In genomic region chr17:25036183-25036582, GRCm38 (mm10) we compare ENCODE assay signal across 10 mouse cellular contexts. TPM values are rescaled to one million over a fixed set of nuclear protein-coding genes. Genes with fewer than 3 reads are reported as not detected.
DNase-seq lines count a peak whose midpoint lies in the region; TF ChIP-seq lines count a peak whose summit lies in the region.
"Had no signal": no experiment of that assay in that cellular context is flagged by ENCODE, and none has a peak within 500 bp of the region (broad histone marks: within the 10 kb centered on the region; RNA-seq: fewer than 3 reads in every experiment).

No protein-coding gene starts in this region.

- DNase-seq in cerebellum, postnatal 36 days = peak; percentile 8 to 28
- no peak for DNase-seq in cerebellum, adult 11 months
- no peak for DNase-seq in left cerebral cortex, adult 2 months (ENCODE audit: extremely low spot score in 1 of 2, low spot score in 2 of 2)
- no peak for DNase-seq in left cerebral cortex, adult 8-10 months (ENCODE audit: low spot score in 2 of 2)
- DNase-seq in kidney, postnatal 4 days = peak; percentile 33 to 42
- DNase-seq in frontal cortex, adult 2 months (ENCODE audit: extremely low spot score in 1 of 2, low spot score in 1 of 2) = no peak
- DNase-seq in urinary bladder, postnatal 36 days (ENCODE audit: low spot score in 2 of 2) = no peak

- no peak overlapping the region for H3K27ac ChIP-seq in left cerebral cortex, adult 2 months
- no peak overlapping the region for H3K27ac ChIP-seq in ES-Bruce4 (ENCODE audit: insufficient read depth, low read length)
- H3K27ac ChIP-seq: embryonic facial prominence, embryonic 12.5 days; macrophage had no signal

- no peak for TF ChIP-seq POLR2A in ES-Bruce4 (IDR thresholded peaks at IDR 0.05; ENCODE audit: insufficient read depth, low read length)

- H3K4me3 ChIP-seq in left cerebral cortex, adult 2 months = no peak overlapping the region
- H3K4me3 ChIP-seq in ES-Bruce4 (ENCODE audit: low read depth, low read length) = no peak overlapping the region
- H3K4me3 ChIP-seq: embryonic facial prominence, embryonic 12.5 days had no signal

- peaks cover 2% of the 10 kb centered on the region; the same call in 1 of the 2 replicates for H3K36me3 ChIP-seq in ES-Bruce4 (ENCODE audit: control insufficient read depth, insufficient read depth, low read length, poor library complexity, severe bottlenecking)

- no peaks in the 10 kb centered on the region for H3K4me1 ChIP-seq in ES-Bruce4 (ENCODE audit: control insufficient read depth, insufficient read depth, low read length)
- H3K4me1 ChIP-seq: embryonic facial prominence, embryonic 12.5 days had no signal

- no peak overlapping the region for H3K9ac ChIP-seq in ES-Bruce4 (ENCODE audit: low read depth, poor library complexity, severe bottlenecking)
- H3K9ac ChIP-seq: embryonic facial prominence, embryonic 12.5 days had no signal

- no peak for TF ChIP-seq EP300 in ES-Bruce4 (IDR thresholded peaks at IDR 0.05; ENCODE audit: insufficient read depth, low read depth, low read length)

- TF ChIP-seq CTCF in left cerebral cortex, adult 2 months (IDR thresholded peaks at IDR 0.05) = peak; percentile 49
- peak; percentile 56 for TF ChIP-seq CTCF in ES-Bruce4 (IDR thresholded peaks at IDR 0.05; ENCODE audit: low read depth, low read length)

- no peaks in the 10 kb centered on the region for H3K9me3 ChIP-seq in ES-Bruce4 (replicated peaks; ENCODE audit: control insufficient read depth, insufficient read depth, low read length, poor library complexity, severe bottlenecking)
- H3K9me3 ChIP-seq: embryonic facial prominence, embryonic 12.5 days had no signal

- no peaks in the 10 kb centered on the region for H3K27me3 ChIP-seq in ES-Bruce4 (ENCODE audit: control insufficient read depth, insufficient read depth, low read length, poor library complexity, severe bottlenecking)
- H3K27me3 ChIP-seq: embryonic facial prominence, embryonic 12.5 days had no signal

- intact Hi-C loops in left cerebral cortex, adult 2 months (cut with DNase I) = loop anchor here (5.0 kb wide), 1 partner anchor 46 kb away; the partner anchor contains the start of gene Tmem204

RNA-seq across cellular contexts. Expression of gene Ift140, which starts 20.3 kb away (rescaled TPM):
- total RNA-seq in left cerebral cortex, adult 2 months (2021) = 10 to 100 TPM; 17.9 to 21.0 TPM
- 10 to 100 TPM; 17.4 to 21.5 (median 20.3) TPM for total RNA-seq in left cerebral cortex, adult 8-10 months (2022)
- polyA plus RNA-seq in ES-Bruce4 (2011; ENCODE audit: insufficient read depth, insufficient read length, low read depth, missing spikeins) = 24.2 and 32.6 TPM in 2 replicates
- polyA plus RNA-seq in frontal cortex, adult 2 months (2012; rRNA removed) = 19.0 and 23.6 TPM in 2 replicates

RNA-seq across cellular contexts. Expression of gene Cramp1l, which starts 20.6 kb away (rescaled TPM):
- total RNA-seq in left cerebral cortex, adult 2 months (2021) = 10 to 100 TPM; 31.9 to 33.9 TPM
- 10 to 100 TPM; 25.7 to 28.9 (median 26.7) TPM for total RNA-seq in left cerebral cortex, adult 8-10 months (2022)
- polyA plus RNA-seq in ES-Bruce4 (2011; ENCODE audit: insufficient read depth, insufficient read length, low read depth, missing spikeins) = 18.1 and 19.4 TPM in 2 replicates
- 21.5 and 22.2 TPM in 2 replicates for polyA plus RNA-seq in frontal cortex, adult 2 months (2012; rRNA removed)

RNA-seq across cellular contexts. Expression of gene Tmem204, which starts 47.2 kb away (rescaled TPM):
- 10 to 100 TPM in 1 of 2 experiments, 1 to 10 TPM in 1; 9.5 to 11.1 TPM for total RNA-seq in left cerebral cortex, adult 2 months (2021)
- total RNA-seq in left cerebral cortex, adult 8-10 months (2022) = 10 to 100 TPM in 3 of 4 experiments, 1 to 10 TPM in 1; 7.5 to 11.2 (median 10.6) TPM
- 0.70 TPM in 1 of 2 replicates, not detected in the other for polyA plus RNA-seq in ES-Bruce4 (2011; ENCODE audit: insufficient read depth, insufficient read length, low read depth, missing spikeins)
- polyA plus RNA-seq in frontal cortex, adult 2 months (2012; rRNA removed) = 16.2 and 16.3 TPM in 2 replicates
- polyA plus RNA-seq: macrophage had no signal

Comparison
In these comparisons a context has a peak if more than half of its experiments do, and no peak if none do; other contexts are left out.
1. DNase-seq: peak in cerebellum, postnatal 36 days (2 of 2) and kidney, postnatal 4 days (2 of 2); none in cerebellum, adult 11 months (single experiment), left cerebral cortex, adult 2 months (0 of 2), left cerebral cortex, adult 8-10 months (0 of 2), frontal cortex, adult 2 months (0 of 2) and urinary bladder, postnatal 36 days (0 of 2).